Mouse (Mus musculus): ENCODE measurements around the gene Ttc24.

Gene Ttc24

DNA sequence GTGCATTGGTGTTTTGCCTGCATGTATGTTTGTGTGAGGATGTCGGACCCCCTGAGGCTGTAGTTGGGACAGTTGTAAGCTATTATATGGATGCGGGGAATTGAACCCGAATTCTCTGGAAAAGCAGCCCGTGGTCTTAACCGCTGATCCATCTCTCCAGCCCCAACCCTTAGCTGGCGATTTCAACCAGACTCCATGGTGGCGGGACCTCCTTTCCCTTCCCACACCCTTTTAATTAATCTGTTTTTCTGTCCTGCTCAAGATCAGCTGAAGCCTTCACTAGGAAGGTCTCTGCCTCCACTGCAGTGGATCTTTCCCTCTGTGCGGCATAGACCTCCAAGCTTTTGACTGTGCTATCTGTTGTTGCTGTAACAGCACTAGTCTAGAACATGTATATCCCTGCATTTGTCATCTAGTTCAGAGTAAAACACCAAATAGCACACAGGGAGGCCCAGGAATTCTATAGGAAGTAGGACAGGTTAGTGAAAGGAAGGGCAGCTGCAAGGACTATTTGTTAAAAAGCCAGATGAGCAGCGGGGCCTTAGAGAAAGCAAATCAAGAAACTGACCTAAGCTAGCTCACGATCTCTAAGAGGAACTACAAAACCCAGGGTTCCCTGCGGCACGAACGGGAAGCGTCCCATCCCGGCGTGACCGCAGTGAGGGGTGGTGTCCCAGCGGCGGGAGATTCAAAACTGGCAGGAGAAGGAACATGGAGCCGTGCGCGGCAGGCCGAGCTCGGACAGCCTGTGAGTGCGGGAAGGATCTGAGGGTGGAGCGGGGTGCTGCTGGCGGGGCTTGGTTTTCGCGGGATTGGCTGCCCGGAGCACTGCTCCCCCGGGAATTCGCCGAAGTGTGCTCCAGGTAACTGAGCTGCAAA, 3.5 kb upstream of the Ttc24 start, which contains the start of gene Iqgap3:
Gene Iqgap3, plus strand, starts transcription at position 627 of the 879 bp plus-strand sequence.
- peak; percentile 83 for DNase-seq (ENCODE audit: low read depth, low spot score)

DNA sequence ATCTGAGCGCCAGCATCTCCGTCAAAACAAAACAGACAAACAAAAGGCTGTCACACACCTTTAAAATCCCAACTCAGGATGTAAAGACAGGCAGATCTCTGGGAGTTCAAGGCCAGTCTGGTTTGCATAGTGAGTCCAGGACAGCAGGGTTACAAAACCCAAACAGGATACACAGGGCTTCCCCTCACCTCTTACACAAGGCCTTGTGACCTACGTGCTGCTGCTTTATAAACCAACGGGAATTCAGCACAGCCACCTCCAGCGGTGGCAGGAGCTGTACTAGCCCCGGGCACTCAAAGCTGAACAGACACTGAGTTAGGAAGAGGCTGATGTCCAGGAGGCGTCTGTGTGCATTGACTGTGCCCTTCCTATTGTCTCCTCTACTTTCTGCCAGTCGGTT, 663 bp downstream of the Ttc24 start:
- no peak for DNase-seq (ENCODE audit: low read depth, low spot score)

DNA sequence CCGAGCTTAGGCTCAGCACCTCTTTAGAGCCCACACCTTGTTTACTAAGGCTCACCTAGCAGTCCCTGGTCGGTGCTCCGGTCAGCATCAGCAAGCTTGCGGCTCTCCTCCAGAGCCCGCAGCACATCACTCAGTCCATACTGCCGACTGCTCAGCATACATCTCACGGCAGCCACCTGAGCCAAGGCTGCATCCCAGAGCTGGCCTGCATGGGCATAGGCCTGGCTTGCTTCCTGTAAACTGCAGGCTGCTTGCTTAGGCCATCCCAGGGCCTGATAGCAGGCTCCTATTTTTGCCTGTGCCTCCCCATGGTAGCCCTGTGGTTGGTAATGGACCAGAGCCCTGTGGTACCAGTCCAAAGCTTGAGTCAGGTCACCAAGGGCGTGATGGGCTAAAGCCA, 3.3 kb downstream of the Ttc24 start:
- no peak for DNase-seq (ENCODE audit: low read depth, low spot score)

DNA sequence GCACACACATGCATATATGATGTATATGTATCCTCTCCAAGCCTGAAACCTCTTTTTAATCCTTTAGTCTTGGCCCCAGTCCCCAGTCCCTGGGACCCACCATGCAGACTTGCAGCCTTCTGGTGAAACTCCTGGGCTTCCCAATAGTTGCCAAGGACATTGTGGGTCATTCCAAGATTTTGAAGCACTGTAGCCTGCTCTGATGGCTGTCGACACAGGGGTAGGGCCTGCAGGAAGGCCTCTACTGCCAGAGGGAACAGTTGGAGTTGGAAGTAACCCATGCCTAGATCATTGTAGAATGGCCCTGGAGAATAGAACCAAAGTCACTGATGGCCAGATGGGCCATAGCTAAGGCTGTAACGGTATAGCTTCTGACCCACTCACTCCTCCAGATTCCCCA, 3.8 kb downstream of the Ttc24 start:
- DNase-seq (ENCODE audit: low read depth, low spot score), result no peak

DNA sequence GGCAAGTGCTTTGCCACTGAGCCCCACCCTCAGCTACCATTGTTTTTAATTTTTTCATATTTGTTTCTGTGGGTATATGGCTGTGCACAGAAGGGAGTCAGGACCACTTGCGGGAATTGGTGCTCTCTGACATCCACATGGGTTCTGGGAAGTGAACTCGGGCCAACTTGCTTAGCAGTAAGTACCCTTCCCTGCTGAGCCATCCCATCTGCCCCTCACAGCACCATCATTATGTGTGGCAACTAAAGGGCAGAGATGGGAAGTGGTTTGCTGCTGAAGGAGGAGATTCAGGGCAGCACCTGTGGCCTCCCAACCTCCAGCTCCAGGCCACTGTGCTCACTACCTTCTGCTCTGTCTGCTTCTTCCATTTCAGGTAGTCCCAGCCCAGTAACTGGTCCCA, 4.5 kb downstream of the Ttc24 start:
- DNase-seq (ENCODE audit: low read depth, low spot score), result no peak

DNA sequence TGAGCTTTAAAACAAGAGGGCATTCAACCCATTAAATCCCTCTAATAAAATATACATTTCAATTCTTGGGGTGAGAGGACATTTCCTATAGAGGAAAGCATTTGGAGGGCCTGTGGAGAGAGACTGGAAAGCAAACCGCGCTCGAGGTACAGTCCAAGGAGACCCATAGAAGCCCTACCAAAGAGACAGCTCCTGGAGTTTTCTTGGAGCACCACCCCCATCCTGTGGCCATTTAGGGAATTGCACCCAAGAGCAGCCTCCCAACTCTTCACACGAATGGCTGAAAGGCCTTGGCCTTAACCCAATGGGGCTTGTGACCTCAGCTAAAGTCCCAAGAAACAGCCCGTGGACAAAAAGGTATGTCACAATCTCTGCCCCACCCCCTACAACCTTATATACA, 6.3 kb downstream of the Ttc24 start:
- DNase-seq (ENCODE audit: low read depth, low spot score), result peak; percentile 87

DNA sequence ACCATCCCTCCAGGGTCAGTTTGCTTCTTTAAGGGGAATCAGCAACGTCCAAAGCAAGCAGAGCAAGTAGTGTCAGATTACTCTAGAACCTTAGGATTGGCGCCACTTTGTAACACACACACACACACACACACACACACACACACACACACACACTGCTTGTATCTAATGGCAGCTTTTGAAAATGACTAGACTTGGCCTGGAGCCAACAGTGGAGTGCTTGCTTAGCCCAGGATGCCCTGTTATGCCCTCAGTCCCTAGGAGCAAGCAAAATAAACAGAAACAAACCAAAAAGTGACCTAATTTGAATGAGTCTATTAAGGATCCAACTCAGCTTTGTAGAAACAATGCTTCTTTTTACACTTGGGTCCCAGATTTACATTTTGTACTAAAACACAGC, 9.7 kb downstream of the Ttc24 start:
- no peak for DNase-seq (ENCODE audit: low read depth, low spot score)

DNA sequence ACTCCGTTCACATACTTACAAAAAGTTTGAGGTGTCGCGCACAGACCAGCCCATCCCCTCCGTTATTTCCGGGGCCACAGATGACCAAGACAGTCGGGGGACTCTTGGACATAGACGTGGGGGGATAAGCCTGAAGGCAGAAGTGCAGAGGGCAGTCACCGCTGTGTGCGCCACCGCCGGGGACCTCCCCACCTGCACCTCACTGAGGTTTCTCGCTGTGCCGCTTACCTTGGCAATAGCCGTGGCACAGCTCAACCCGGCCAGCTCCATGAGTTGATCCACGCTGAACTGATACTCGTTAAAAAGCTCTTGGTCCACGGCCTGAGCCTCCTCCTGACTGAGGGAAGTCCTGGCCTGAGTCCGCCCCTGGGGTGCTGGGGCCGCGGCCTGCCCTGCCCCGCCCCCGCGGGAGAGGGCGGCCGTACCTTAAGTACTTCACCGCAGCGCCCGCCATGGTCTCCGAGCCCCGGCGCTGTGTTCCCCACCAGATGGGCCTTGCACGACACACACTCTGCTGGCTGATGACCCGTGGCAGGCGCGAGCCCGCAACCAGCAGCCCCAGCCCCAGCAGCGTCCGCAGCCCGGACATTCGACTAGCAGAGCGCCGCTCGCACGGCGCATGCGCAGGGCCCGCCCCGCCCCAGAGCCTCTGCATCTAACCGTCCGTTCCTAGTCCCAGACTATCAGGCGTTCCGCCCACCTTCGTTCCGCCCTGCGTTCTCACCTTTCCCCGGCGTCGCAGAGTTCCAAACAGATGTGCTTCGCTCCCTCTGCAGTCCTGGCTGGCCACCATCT, 20.0 kb downstream of the Ttc24 start, which contains the start of gene Naxe:
Gene Naxe, minus strand, starts transcription at position 594 of the 795 bp plus-strand sequence.
- DNase-seq (ENCODE audit: low read depth, low spot score), result peak; percentile 92

DNA sequence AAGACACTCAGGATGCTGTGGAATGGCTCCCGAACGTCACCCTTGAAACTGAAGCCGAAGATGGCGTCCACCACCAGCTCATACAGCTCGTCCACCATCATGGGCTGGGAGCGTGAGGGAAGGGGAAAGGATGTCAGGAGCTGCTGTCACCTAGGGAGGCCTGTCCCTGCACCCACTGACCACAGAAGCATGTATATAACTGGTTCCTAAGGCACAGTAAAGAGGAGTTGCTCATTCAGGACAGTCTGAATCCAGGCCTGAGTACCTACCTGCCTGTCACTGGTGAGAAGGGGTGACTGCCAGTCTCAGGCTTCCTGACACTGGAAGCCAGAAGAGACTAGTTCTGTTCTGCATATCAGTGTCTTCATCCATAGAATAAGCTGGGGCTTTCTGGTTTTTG, 21.1 kb downstream of the Ttc24 start:
- no peak for DNase-seq (ENCODE audit: low read depth, low spot score)

DNA sequence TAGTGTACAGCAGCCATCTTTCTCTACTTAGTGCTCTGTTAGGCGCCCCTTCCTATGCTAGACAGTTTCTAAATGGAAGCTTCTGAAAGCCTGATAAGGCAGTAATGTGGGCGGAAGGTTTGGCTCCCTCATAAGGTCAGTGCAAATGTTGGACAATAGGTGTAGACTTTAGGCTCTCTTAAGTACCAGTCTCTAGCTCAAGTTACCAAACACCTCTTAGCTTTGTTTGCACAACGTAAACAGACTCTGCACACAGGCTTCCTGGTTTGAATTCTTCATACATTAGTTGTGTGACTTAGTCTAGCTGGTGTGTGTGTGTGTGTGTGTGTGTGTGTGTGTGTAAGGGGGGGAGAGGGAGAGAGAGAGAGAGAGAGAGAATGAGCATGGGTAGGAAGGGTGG, 28.6 kb downstream of the Ttc24 start:
- DNase-seq (ENCODE audit: low read depth, low spot score), result no peak

DNA sequence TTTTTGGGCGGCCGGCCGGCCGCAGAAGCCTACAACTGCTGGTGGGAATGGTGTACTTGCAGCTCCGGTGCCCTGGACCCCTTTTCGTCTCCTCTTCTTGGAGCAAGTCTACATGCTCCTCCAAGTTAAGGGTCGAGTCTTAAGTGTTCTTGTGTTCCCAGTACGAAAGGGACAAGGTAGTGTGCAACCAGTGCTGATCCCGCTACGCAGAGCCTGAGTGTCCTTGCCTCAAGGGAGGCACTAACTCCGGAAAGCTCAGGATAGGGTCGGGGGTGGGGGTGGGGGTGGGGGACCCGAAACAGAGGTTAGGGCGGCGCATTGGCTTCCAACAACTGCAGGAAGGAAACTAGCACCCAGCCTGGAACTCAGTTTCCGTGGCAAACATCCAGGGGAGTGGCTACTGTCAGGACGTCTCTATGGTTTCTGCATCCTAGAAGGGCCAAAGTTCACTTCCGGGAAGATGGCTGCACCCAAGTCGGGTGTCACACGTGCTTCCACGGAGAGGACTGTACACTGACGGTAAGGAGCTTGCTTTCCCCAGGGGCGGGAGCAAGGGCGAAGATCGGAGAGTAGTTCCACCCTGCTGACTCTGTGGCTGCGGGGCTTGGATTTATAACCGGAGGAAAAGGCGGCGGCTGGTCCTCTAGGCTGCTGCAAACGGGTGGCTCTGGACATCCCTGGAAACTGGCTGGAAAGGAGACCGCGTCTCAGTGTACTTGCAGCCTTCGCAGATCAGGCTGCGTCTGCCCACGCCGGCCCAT, 35.3 kb downstream of the Ttc24 start, which contains the start of gene Gpatch4:
Gene Gpatch4, plus strand, starts transcription at position 448 of the 761 bp plus-strand sequence.
- DNase-seq (ENCODE audit: low read depth, low spot score), result peak; percentile 97

DNA sequence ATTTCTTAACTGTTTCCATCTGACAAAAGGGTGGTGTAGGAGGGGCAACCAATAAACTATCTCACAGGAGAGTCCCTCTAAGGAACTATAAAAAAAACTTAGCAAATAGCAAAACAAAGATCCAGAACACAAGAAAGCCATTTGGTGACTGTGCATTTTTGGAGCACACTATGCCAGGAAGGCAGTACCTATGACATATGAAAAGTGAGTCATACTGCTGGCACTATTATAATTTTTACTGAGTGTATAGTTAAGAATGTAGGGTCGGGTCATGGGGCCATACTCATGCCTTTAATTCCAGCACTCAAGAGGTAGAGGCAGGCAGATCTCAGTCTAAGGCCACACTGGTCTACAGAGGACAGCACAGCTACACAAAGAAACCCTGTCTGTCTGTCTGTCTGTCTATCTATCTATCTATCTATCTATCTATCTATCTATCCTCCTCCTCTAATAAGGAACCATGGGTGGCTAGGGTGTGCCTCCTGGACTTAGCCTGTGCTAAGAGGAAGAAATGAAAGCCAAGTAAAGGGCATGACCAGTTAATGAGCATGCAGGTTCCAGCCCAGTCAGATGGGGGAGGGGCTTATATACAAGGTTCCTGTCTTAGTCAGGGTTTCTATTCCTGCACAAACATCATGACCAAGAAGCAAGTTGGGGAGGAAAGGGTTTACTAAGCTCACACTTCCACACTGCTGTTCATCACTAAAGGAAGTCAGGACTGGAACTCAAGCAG, 42.4 kb downstream of the Ttc24 start:
- no peak for DNase-seq (ENCODE audit: low read depth, low spot score)

DNA sequence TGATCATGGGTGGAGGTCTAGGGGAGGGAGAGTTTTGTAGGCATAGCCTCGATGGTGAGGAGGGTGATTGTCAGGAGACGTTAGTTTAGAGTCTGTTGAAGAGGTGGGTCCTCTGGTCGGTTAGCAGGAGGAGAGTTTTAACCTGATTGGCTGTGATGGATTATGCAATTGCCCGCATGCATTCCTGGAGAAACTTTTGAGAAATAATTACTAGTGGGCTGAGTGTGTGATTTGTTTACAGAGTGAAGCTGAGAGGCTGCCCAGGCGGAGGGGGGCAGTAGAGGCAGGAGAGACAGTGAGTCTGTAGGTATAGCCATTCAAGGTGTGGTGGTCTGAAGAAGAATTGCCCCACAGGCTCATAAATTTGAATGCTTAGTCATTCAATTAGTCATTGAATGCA, 44.6 kb downstream of the Ttc24 start:
- DNase-seq (ENCODE audit: low read depth, low spot score), result no peak

DNA sequence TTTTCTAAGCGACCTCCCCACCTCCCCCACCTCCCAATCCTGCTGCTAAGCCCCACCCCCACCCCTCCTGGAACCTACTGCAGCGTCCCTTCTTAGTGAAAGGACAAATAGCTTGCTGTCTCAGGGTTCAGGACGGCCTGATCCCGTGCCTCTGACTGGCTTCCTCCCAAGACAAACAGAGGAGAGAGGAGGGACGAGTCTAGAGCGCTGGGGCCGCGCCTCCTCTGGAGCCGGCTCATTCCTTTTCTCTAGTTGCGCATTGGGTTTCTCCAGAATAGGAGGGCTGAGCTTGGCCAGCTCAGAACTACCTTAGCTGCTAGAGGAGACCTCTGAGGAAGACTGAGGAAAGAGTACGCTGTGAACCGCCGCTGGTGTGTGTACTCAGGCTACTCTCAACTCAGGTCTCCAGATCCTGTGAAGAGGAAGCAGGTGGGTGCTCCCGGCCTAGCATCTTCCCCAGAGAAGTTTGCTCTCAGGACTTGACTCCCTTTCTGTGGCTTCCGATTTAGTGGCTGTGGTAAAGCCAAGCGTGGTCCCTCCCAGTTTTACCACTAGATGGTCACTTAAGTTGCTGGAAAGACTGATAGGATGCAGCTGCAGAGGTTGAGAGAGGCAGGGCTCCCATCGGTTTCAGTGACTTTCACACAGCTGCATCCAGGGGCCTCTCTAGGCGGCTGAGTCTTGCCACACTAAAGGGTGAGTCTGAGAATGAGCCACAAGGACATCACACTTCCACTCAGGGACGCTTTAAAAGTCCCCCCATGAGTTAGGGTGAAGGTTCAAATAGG, 47.3 kb downstream of the Ttc24 start:
- DNase-seq (ENCODE audit: low read depth, low spot score), result no peak

DNA sequence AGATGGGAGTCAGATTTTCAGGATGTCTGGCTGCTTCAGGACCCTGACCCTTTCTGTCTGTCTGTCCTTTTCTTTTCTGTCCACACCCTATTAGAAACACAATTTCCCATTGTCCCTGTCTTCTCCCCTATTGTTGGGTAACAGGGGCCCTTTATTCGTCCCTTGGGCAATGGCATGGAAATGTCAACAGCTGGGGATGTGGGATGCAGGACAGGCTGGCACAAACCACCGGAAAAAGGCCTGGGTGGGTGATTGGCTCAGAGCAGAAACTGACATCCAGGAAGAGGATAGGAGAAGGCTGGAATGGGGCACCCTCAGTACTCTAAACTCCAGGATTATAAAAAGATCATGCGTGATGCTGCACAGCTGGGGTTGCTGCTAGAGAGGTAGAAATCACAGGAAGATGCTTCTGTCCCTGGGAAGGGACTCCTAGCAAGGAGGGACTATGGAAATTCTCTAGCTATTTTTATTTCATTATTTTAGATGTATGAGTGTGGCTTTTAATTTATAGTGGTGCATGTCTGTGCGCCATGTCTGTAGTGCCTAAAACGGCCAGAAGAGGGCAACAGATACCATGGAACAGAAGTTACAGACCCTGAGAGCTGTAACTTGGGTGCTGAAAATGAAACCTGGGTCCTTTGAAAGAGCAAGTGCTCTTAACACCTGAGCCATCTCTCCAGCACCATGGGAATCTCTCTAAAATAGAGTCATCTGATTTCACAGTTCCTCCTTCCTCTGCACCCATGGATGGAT, 50.5 kb downstream of the Ttc24 start, which contains the start of gene Hapln2:
Gene Hapln2, minus strand, starts transcription at position 150 of the 753 bp plus-strand sequence.
- DNase-seq (ENCODE audit: low read depth, low spot score), result peak; percentile 56

DNA sequence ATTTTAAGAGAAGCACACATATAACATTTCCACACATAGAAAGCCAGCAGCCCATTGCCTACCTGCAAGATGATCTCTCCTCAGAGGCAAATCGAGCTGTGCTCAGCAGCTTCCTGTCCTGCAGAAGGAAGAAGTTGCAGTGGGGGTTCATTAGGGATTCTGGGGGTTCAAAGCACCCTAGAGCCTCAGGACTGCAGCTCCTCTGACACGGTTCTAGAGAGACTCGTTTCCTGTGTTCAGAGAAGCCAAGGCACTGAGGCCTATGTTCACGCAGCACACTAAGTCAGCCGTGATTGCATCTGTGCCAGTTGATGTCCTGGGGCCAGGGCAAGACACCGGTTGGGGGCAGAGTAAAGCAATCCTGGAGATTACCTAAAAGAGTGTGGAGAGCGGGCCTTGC, 51.3 kb downstream of the Ttc24 start:
- no peak for DNase-seq (ENCODE audit: low read depth, low spot score)

DNA sequence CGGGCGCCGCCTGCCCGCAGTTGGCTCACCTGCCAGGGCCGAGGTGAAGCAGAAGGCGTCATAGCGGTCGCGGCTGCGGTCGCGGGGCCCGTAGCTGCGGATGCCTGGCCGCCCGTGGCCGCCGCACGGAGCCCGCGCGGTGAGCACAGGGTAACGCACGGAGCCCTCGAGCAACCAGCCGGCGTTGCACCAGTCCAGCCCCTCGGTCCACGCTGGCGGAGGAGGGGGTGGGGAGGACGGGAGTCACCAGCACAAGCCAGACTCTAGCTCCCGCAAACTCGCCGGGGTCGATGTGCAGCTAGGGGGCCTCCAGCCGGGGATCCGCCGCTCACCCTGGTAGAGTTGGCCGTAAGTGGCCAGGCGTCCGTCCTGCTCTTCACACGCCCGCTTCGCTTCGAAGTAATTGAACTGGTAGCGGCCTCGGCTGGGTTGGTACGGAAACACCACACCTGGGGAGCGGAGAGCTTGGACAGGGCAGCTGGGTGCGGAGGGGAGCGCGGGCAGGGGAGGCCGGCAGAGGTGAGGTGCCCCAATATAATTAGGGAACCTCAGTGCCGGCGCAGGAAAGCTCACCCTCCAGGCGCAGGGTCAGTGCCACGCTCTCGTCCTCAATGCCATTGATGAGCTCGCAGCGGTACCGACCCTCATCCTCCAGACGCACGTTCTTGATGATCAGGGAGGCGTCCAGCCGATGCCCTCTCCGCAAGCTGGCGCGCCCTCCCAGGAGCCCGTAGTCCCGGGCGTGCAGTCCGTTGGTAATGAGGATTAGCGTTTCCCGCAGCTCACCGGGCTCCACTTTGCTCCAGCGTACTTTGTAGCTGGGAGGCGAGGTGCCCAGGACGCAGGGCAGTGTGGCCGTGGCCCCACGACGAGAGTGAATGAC, 54.7 kb downstream of the Ttc24 start:
- DNase-seq (ENCODE audit: low read depth, low spot score), result peak; percentile 26

All from CD4-positive, CD25-positive, alpha-beta regulatory T cell, adult 2 months (primary cell).